Mouse (Mus musculus) liver, adult (tissue): ENCODE results near the gene Rhox4b.
"Not testable (repeated sequence)": the region's sequence is repeated elsewhere in the genome, so short reads cannot be mapped to it uniquely, and the experiment has no call there.

ENCODE experiments used
- GATA4 ChIP-seq: IDR thresholded peaks from 2 replicates; pipeline ENCODE4 v1.6.1; 2014; ENCODE audit warnings: mild to moderate bottlenecking, low read length; ENCODE audit not compliant: insufficient replicate concordance

Rhox4b gene

GRCm38 (mm10) chrX:37432194-37432593 is at the start of gene Rhox4b:
Gene Rhox4b, plus strand, starts transcription at chrX:37432494.
- not testable (repeated sequence) for TF ChIP-seq GATA4

GRCm38 (mm10) chrX:37390548-37390947 is 41.7 kb upstream of the Rhox4b start, which contains the start of gene Rhox4a2:
Gene Rhox4a2, plus strand, starts transcription at chrX:37390848.
- not testable (repeated sequence) for TF ChIP-seq GATA4

GRCm38 (mm10) chrX:37411767-37412166 is 20.5 kb upstream of the Rhox4b start, which contains the start of gene Rhox2b:
Gene Rhox2b, plus strand, starts transcription at chrX:37412067.
- TF ChIP-seq GATA4 = not testable (repeated sequence)

GRCm38 (mm10) chrX:37453380-37453779 is 21.1 kb downstream of the Rhox4b start, which contains the start of gene Rhox2c:
Gene Rhox2c, plus strand, starts transcription at chrX:37453680.
- TF ChIP-seq GATA4 = not testable (repeated sequence)

GRCm38 (mm10) chrX:37458285-37458684 is 26.0 kb downstream of the Rhox4b start, which contains the start of gene Rhox3c:
Gene Rhox3c, plus strand, starts transcription at chrX:37458585.
- not testable (repeated sequence) for TF ChIP-seq GATA4

GRCm38 (mm10) chrX:37480037-37480436 is 47.7 kb downstream of the Rhox4b start, which contains the start of gene Rhox4c:
Gene Rhox4c, plus strand, starts transcription at chrX:37480337.
- not testable (repeated sequence) for TF ChIP-seq GATA4
